Mouse (Mus musculus) neural tube, embryonic 12.5 days (tissue): ENCODE results near the gene Nxn. TPM values are rescaled to one million over a fixed set of nuclear protein-coding genes. Genes with fewer than 3 reads are reported as not detected.

ENCODE experiments used
- ATAC-seq: fragments of 200-750 bp; cut with Nextera tagmentation; 2 replicates; pipeline ENCODE4 v1.8.0; 2017; ENCODE audit warnings: low read depth, mild to moderate bottlenecking, moderate TSS enrichment, moderate library complexity; ENCODE audit not compliant: low FRiP score
- H3K27ac ChIP-seq: fragments of 300-500 bp; sonication (generic); 2 replicates; pipeline ENCODE4 v1.5.1; 2016
- H3K27me3 ChIP-seq: fragments of 300-500 bp; sonication (generic); replicated peaks from 2 replicates; pipeline ENCODE4 v1.6.1; 2016; ENCODE audit warnings: mild to moderate bottlenecking
- H3K36me3 ChIP-seq: fragments of 300-500 bp; sonication (generic); 2 replicates; pipeline ENCODE4 v1.6.1; 2016; ENCODE audit warnings: mild to moderate bottlenecking
- H3K4me1 ChIP-seq: fragments of 300-500 bp; sonication (generic); 2 replicates; pipeline ENCODE4 v1.6.1; 2016
- H3K4me2 ChIP-seq: fragments of 300-500 bp; sonication (generic); replicated peaks from 2 replicates; pipeline ENCODE4 v1.6.1; 2016; ENCODE audit warnings: mild to moderate bottlenecking
- H3K4me3 ChIP-seq: fragments of 300-500 bp; sonication (generic); 2 replicates; pipeline ENCODE4 v1.5.1; 2016
- H3K9ac ChIP-seq: fragments of 300-500 bp; sonication (generic); 2 replicates; pipeline ENCODE4 v1.6.1; 2016; ENCODE audit warnings: mild to moderate bottlenecking
- H3K9me3 ChIP-seq: fragments of 300-500 bp; sonication (generic); 2 replicates; pipeline ENCODE4 v1.6.1; 2016; ENCODE audit warnings: mild to moderate bottlenecking
- WGBS: fragments of 180-500 bp; shearing (Covaris S2); methylation state at CpG from one replicate; pipeline ENCODE4 v1.1.7; 2016; 5-methylcytosine and 5-hydroxymethylcytosine counted together
- polyA plus RNA-seq: library from polyadenylated mRNA; unstranded; fragments of >200 nt; fragmentation: Nextera tagmentation; extraction: Ambion mirVana; gene quantifications from 2 replicates; pipeline ENCODE4 v1.2.1, GENCODE M21; 2016

The Nxn gene
- polyA plus RNA-seq, 1 experiment from 2014 or later = 64.4 TPM

DNA sequence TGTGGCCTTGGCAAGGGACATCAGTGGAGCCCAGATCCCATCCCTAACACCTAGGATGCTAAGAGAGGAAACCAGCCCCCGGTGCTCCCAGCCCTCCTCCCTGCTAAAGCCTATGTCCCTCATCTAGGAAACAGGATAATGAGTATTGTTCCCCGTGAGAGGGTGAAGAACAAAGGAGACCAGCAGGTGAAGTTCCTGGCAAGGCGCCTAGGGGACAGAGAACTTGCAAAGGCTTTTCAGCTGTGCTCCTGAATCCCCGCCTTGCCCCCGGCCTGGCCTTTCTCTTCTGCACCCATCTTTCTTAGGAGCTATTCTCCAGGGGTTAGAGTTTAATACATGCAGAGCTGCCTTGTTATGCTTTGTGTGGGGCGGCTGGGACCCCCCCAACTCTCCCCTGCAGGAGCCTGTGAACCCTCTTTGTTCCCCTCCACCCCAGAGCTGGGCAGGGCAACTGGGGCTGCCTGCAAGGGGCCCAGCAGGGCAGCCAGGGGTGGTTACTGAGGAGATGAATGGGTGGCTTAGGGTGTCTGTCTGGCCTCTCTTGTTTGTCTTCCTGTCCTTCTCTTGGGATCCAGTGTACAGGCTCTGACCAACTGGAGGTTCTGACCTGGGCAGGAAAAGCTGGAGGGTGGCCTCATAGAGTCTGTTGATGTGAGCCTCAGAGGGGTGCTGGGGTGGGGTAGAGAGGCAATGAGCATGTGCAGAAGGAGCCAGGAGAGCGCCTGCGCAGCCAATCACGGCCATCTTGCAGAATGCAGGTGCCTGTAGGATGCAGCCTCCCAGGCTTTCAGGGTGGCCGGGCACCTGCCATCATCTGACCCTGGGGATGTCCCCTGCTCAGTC is 138.5 kb downstream of the Nxn start:
- H3K9ac ChIP-seq = no peak overlapping the region
- H3K4me3 ChIP-seq = no peak overlapping the region
- H3K27me3 ChIP-seq = no peaks in the 10 kb centered on the region
- H3K4me2 ChIP-seq = peak overlapping the region; percentile 10
- ATAC-seq = no peak
- peaks cover 54% of the 10 kb centered on the region for H3K4me1 ChIP-seq
- 42% methylated on average over 10 of the region's 10 CpGs for whole genome bisulfite sequencing
- peaks cover 12% of the 10 kb centered on the region; the same call in 1 of the 2 replicates for H3K36me3 ChIP-seq
- no peaks in the 10 kb centered on the region for H3K9me3 ChIP-seq
- H3K27ac ChIP-seq = peak overlapping the region; percentile 55

DNA sequence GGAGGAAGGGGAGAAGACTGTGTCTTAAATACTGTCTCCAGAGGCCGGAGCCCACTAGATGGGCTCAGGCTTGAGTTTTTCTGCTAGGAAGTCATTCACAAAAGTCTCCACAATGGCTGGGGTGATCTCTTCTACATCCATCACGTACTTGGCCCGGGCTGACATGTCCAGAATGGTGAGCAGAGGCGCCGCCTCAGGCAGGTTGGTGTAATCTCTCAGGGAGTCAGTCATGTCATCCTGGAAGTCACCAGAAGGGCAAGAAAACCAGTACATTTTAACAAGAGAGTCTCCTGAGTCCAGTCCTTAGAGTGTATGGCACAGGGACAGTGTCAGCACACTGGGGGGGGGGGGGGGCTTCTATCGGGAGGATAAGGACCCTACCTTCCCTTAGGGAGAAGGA is 140.4 kb downstream of the Nxn start:
- Histone ChIP-seq H3K4me1 (peaks cover 61% of the 10 kb centered on the region), H3K4me2 (no peak overlapping the region), H3K27ac (no peak overlapping the region), H3K27me3 (no peaks in the 10 kb centered on the region), H3K9me3 (no peaks in the 10 kb centered on the region), H3K4me3 (no peak overlapping the region), H3K36me3 (peaks cover 16% of the 10 kb centered on the region; the same call in 1 of the 2 replicates), H3K9ac (no peak overlapping the region)
- ATAC-seq = no peak
- WGBS = 75% methylated on average over 6 of the region's 6 CpGs

GRCm38 (mm10) chr11:76257386-76257785 is 141.6 kb downstream of the Nxn start:
- no peak overlapping the region for H3K4me2 ChIP-seq
- H3K27me3 ChIP-seq = no peaks in the 10 kb centered on the region
- peaks cover 16% of the 10 kb centered on the region; the same call in 1 of the 2 replicates for H3K36me3 ChIP-seq
- WGBS = 79% methylated on average over 4 of the region's 4 CpGs
- no peak for ATAC-seq
- H3K9ac ChIP-seq = no peak overlapping the region
- H3K9me3 ChIP-seq = no peaks in the 10 kb centered on the region
- no peak overlapping the region for H3K4me3 ChIP-seq
- no peak overlapping the region for H3K27ac ChIP-seq
- peaks cover 51% of the 10 kb centered on the region for H3K4me1 ChIP-seq

- peak overlapping the region; percentile 22; the same call in 1 of the 2 replicates for H3K27ac ChIP-seq
- no peaks in the 10 kb centered on the region for H3K27me3 ChIP-seq
- no peak overlapping the region for H3K4me2 ChIP-seq
- H3K9ac ChIP-seq = no peak overlapping the region
- H3K4me3 ChIP-seq = no peak overlapping the region
- H3K9me3 ChIP-seq = no peaks in the 10 kb centered on the region
- peaks cover 39% of the 10 kb centered on the region for H3K4me1 ChIP-seq
- H3K36me3 ChIP-seq = peaks cover 17% of the 10 kb centered on the region; the same call in 1 of the 2 replicates
- ATAC-seq = no peak
- WGBS = 29% methylated on average over 5 of the region's 5 CpGs
Measured at GRCm38 (mm10) chr11:76256129-76256528, 142.8 kb downstream of the Nxn start.

- no peak for ATAC-seq
- H3K4me1 ChIP-seq = peaks cover 32% of the 10 kb centered on the region
- H3K36me3 ChIP-seq = peaks cover 18% of the 10 kb centered on the region; the same call in 1 of the 2 replicates
- no peak overlapping the region for H3K27ac ChIP-seq
- no peaks in the 10 kb centered on the region for H3K9me3 ChIP-seq
- 71% methylated on average over 4 of the region's 4 CpGs for WGBS
- H3K9ac ChIP-seq = no peak overlapping the region
- H3K4me3 ChIP-seq = no peak overlapping the region
- no peaks in the 10 kb centered on the region for H3K27me3 ChIP-seq
- no peak overlapping the region for H3K4me2 ChIP-seq
Measured at GRCm38 (mm10) chr11:76255431-76256001, 143.4 kb downstream of the Nxn start.

DNA sequence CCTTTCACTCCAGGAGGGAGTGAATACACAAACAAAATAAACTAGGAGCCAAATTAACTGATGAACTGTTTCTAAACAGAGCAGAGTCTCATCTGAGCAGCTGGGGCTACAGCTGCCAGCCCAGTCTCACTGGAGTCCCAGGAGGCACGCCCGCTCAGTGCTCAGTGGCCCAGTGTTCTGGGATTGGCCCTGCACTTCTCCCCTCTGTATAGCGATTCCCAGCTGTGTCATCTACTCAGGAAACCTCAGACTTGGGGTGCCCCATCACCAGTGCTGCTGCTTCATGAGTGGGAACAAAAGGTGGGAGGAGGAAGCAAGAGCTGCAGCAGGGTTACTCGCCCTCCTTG is 145.0 kb downstream of the Nxn start:
- 0 out of 2 replicates have a peak overlapping the region, but pooled peaks have one; percentile 18 for H3K9ac ChIP-seq
- H3K27me3 ChIP-seq = no peaks in the 10 kb centered on the region
- H3K4me2 ChIP-seq = no peak overlapping the region
- peak; percentile 59; the same call in 1 of the 2 replicates for ATAC-seq
- H3K9me3 ChIP-seq = no peaks in the 10 kb centered on the region
- peaks cover 31% of the 10 kb centered on the region for H3K36me3 ChIP-seq
- no peak overlapping the region for H3K4me3 ChIP-seq
- WGBS = 57% methylated on average over 4 of the region's 4 CpGs
- peaks cover 20% of the 10 kb centered on the region for H3K4me1 ChIP-seq
- no peak overlapping the region for H3K27ac ChIP-seq

DNA sequence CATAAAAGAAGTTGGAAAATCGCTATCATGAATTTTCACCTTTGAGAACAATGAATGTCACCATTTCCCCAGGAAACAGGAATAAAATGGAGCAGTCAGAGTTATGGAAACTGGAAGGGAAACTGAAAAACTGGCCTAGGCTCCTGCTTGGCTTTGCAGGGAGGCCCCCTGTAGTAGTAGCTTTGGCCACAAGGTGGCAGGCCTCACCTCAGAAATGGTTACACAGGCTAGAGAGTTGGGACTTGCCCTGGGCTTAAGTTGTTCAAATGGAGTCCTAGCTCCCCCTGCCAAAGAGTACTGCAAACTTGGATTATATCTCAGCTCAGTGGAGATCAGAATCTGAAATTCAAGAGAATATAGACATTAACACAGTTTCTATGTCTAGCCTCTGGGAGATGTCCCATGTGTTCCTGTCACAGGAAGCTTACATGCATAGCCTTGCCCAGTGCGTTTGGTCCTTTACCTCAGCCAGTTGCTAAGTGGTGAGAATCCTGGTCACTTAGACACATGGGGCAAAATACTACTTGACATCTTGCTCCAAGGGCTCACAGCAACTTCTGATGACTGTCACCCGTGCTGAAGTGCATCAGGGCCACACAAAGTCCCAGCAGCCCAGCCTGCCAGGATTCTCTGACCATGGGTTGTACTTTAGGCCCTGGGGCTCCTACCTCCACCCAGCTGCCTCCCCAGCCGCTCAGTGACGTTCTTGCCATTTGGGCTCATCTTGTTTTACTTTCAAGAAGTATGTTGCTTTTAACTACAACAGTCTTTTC is 145.6 kb downstream of the Nxn start:
- Histone ChIP-seq H3K4me3 (no peak overlapping the region), H3K9ac (0 out of 2 replicates have a peak overlapping the region, but pooled peaks have one; percentile 18), H3K4me1 (peaks cover 20% of the 10 kb centered on the region), H3K27ac (no peak overlapping the region), H3K27me3 (no peaks in the 10 kb centered on the region), H3K9me3 (no peaks in the 10 kb centered on the region), H3K36me3 (peaks cover 32% of the 10 kb centered on the region), H3K4me2 (no peak overlapping the region)
- WGBS = 46% methylated on average over 5 of the region's 5 CpGs
- peak; percentile 86 for ATAC-seq

DNA sequence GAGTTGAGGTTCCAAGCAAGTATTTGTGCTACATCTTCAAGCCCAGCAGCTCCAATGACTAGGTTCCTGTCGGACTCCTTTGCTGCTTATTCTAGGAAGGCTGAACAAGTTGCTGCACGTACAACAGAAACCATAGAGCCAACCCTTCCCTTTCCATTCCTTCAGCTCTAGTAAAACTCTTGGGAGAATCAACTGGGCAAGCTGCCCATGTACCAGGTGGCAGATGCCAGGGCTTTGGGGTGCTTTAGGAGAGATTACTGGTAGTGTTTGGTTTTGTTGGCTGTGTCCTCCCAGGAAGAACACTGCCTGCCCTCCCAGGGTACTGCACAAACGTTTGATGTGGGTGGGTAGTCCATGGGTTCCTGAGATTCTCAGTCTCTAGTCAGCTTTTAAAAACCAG is 146.9 kb downstream of the Nxn start:
- no peak for ATAC-seq
- Histone ChIP-seq H3K4me3 (no peak overlapping the region), H3K9me3 (no peaks in the 10 kb centered on the region), H3K27ac (no peak overlapping the region), H3K27me3 (no peaks in the 10 kb centered on the region), H3K4me2 (no peak overlapping the region), H3K9ac (no peak overlapping the region), H3K4me1 (peaks cover 20% of the 10 kb centered on the region), H3K36me3 (peaks cover 28% of the 10 kb centered on the region)
- 62% methylated on average over 3 of the region's 3 CpGs for WGBS

- Histone ChIP-seq H3K27ac (no peak overlapping the region), H3K4me1 (peaks cover 16% of the 10 kb centered on the region), H3K4me2 (no peak overlapping the region), H3K9me3 (no peaks in the 10 kb centered on the region), H3K36me3 (peaks cover 24% of the 10 kb centered on the region), H3K9ac (no peak overlapping the region), H3K4me3 (no peak overlapping the region), H3K27me3 (no peaks in the 10 kb centered on the region)
- WGBS = 54% methylated on average over 2 of the region's 2 CpGs
- no peak for ATAC-seq
Measured at GRCm38 (mm10) chr11:76247239-76247638, 151.7 kb downstream of the Nxn start.

- no peak overlapping the region for H3K27ac ChIP-seq
- H3K9ac ChIP-seq = no peak overlapping the region
- H3K9me3 ChIP-seq = no peaks in the 10 kb centered on the region
- no peaks in the 10 kb centered on the region for H3K27me3 ChIP-seq
- peaks cover 16% of the 10 kb centered on the region for H3K4me1 ChIP-seq
- no peak for ATAC-seq
- H3K36me3 ChIP-seq = peaks cover 24% of the 10 kb centered on the region
- no peak overlapping the region for H3K4me2 ChIP-seq
- H3K4me3 ChIP-seq = no peak overlapping the region
Measured at GRCm38 (mm10) chr11:76246439-76246838, 152.5 kb downstream of the Nxn start.

DNA sequence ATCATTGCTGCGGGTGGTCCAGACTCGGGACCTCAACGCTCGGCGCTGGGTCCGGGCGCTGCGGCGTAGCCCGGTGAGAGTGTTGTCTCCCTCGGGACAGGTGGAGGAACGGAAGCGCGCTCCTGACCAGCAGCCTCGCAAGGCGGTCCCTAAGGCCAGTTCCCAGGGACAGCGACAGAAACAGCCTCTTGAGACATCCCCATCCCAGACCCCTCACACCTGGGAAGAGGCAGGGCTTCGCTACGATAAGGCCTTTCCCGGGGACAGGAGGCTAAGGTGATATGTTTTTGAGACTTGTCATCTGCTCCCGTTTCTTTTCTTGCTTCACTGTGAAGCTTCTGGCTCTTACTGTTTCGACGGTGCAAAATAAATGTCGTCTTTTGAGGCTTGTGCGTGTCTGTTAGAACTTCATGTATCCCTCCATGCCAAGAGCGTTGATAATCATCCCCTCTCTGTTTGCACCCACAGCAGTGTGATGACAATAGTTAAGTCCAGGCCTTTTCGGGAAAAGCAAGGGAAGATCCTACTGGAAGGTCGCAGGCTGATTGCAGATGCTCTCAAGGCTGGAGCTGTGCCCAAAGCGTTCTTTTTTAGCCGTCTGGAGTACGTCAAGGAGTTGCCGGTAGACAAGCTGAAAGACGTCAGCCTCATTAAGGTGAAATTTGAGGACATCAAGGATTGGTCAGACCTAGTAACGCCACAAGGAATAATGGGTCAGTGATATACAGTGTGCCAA is 155.0 kb downstream of the Nxn start:
- WGBS = 4% methylated on average over 34 of the region's 34 CpGs
- Histone ChIP-seq H3K27me3 (no peaks in the 10 kb centered on the region), H3K4me2 (peak overlapping the region; percentile 89), H3K36me3 (peaks cover 12% of the 10 kb centered on the region), H3K9me3 (no peaks in the 10 kb centered on the region), H3K9ac (peak overlapping the region; percentile 67), H3K27ac (no peak overlapping the region), H3K4me1 (peaks cover 16% of the 10 kb centered on the region), H3K4me3 (peak overlapping the region; percentile 83)
- peak; percentile 73 for ATAC-seq
